Mouse (Mus musculus): Measurements from ENCODE around the gene Lgr5.

The Lgr5 gene

DNA sequence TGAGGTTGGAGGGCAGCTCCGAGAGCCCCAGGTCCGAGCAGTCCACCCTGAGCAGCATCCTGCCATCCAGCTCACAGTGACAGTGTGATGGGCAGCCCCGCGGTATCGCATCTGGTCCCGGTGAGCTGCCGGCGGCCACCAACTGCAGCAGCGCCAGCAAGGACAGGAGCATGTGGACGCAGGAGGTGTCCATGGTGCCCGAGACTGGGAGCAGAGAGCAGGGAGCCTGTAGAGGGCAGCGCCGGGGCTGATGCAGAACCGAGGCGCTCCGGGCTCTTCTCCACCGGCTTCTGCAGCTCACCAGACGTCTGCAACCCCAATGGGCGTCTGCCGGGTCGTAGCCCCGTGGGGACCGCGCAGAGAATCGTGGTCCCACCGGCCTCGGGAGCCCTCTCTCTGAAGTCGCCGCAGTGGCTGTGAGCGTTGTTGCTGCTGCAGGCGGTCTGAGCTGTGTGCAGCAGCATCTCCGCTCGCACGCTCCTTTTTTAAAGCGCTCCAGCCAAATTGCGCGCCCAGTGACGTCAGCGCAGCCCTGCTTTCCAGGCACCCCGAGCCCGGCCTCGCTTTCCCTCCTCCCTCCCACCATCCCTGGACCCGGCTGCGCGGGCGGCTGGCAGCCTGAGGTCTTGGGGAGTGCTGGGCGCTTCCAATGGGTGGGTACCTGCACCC, at the start of gene Lgr5:
TSS of gene Lgr5 (minus strand) at position 480 of the 669 bp plus-strand sequence.
- DNase-seq (ENCODE audit: extremely low spot score, low spot score): peak; percentile 78

DNA sequence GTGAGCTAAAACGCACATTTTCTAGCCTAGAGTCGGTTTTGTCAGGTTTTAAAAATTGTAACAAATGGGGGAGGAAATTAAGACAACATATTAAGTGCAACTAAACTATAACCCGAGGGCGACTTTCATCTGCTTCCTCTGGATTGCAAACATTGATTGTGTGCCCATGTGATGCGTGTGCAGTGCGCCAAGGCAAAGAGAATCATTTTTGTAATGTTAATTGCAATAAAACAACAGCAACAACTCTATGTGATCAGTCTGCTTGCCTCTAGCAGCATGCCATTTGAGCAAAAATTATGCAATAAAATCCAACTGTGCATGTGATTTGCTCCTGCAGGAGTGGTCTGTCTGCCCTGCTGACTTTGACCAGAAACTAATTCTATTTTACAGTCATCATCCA, 39.1 kb upstream of the Lgr5 start:
- DNase-seq (ENCODE audit: extremely low spot score, low spot score): no peak

DNA sequence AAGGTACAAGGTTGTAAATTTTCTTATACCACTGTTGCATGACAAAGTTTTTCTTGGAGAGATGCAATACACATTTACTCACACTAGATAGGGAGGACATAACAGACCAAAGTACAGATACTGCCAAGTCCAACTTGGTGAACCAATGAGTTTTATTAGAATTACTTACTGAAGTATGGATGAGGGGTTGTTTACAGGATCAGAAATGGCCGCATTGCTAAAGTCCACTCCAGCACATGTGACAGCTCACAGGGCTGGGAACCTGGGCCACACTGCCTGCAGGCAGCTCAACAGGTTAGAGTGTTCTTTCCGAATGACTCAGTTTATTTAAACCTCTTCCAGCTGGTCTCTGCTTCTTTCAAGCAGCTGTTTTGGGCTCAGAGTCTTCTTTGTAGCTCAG, 37.4 kb upstream of the Lgr5 start:
- DNase-seq (ENCODE audit: extremely low spot score, low spot score): no peak

DNA sequence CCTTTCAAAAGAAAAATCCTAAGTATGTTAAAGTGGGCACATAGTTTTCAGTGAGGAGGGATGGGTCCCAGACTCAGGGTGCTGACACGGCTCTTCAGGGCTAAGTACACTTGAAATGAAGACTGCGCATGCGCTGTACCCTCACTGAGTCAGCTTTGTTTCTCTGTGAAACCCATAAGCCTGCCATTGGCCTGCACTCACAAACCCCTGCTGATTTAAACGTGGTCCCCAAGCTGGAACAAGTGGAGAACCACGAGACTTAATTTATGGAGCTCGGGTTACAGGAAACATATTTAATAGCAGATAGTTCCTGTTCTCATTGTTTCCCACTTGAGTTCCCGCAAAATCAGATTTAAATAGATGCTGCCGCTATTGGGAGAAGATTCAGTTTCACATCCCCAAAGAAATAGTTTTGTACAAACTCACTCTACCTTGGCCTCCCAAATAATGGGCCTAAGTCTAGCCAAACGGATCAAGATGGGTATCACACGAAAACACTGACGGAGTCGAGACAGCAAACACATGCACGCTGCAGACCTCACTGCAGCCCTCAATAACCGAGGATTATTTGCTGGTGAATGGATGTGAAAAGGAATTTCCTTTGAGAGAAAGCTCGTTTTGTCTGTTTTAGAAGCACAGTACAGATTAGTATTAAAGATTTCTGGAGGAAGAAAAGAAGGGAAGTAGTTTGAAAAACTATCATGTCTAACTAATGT, 36.5 kb upstream of the Lgr5 start:
- DNase-seq (ENCODE audit: extremely low spot score, low spot score): no peak

DNA sequence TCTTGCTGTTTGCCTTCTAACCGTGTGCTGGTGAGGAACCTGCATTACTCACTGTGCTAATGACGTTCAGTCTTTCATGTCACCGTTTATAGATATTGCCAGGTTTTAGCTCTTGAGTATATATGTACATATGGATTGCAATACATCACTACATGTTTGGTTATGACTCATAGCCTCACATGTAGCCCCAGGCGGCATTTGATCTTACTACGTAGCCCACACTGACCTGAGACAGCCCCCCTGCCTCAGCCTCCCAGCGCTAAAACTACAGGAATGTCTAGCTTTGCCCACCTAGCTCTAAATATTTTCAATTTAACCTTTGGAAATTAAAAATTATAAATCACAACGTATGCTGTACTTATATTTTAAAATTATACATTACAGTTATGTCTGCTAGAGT, 35.9 kb upstream of the Lgr5 start:
- DNase-seq (ENCODE audit: extremely low spot score, low spot score): no peak

GRCm38 (mm10) chr10:115618288-115618856, 30.8 kb upstream of the Lgr5 start:
- DNase-seq (ENCODE audit: extremely low spot score, low spot score): peak; percentile 18

DNA sequence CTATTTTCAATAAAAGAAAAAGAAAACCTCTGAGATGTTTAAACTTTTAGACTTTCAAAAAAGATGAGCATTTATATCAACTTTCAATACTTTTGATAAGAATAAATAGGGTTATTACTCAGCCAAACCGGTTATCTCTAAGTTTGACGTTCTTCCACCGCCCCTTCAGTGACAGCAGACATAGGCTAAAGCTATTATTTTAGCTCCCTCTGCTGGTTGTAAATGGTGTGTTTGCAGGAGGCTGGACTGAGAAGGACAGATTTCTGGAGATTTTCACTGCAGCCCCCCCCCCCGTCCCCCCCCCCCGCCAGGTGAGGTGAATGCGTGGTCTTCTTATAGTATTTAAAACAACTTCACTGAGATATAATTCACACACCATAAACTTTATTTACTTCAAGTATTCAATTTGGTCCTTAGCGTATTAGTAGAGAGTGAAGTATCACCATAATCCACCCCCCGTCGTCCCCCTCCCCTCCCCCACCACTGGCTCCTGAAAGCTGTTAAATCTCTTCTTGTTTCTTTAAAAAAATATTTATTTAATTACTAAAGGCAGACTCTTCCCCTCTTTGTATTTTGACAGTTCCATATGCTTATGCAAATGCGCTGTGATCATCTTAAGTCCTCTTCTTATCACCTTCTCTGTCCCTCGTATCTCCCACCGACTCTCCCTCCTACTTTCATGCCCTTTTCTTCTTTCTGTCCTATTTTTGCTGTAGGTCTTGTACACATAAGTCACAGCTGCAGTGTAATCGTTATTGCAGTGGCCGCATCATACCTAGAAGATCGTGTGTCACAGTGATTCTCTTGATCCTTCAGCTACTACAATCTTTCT, 30.1 kb upstream of the Lgr5 start:
- peak; percentile 17 for DNase-seq (ENCODE audit: extremely low spot score, low spot score)

GRCm38 (mm10) chr10:115595748-115596147, 8.2 kb upstream of the Lgr5 start:
- DNase-seq (ENCODE audit: extremely low spot score, low spot score): no peak

DNA sequence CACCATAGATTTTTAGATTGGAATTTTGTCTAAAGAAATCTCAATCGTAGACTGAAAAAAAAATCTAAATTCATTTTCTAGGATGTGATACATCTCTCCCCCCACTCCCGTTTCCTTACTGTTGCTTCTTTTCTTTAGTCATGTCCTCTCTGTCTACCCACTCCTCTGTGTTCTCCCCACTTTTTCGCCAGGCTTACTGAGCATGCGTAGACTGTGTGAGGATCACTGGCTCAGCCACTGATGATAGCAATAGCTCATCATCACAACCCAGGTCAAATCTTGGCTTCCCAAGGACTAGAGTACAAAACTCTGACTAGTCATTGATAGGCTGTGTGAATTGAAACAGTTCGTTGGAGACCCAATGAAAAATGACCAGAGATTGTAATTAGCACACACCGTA, 6.1 kb upstream of the Lgr5 start:
- no peak for DNase-seq (ENCODE audit: extremely low spot score, low spot score)

GRCm38 (mm10) chr10:115593221-115593620, 5.6 kb upstream of the Lgr5 start:
- DNase-seq (ENCODE audit: extremely low spot score, low spot score): no peak

GRCm38 (mm10) chr10:115587979-115588378, 399 bp upstream of the Lgr5 start:
- DNase-seq (ENCODE audit: extremely low spot score, low spot score): no peak

- DNase-seq (ENCODE audit: extremely low spot score, low spot score): peak; percentile 47
Measured at GRCm38 (mm10) chr10:115586246-115587231, 1.0 kb downstream of the Lgr5 start.

DNA sequence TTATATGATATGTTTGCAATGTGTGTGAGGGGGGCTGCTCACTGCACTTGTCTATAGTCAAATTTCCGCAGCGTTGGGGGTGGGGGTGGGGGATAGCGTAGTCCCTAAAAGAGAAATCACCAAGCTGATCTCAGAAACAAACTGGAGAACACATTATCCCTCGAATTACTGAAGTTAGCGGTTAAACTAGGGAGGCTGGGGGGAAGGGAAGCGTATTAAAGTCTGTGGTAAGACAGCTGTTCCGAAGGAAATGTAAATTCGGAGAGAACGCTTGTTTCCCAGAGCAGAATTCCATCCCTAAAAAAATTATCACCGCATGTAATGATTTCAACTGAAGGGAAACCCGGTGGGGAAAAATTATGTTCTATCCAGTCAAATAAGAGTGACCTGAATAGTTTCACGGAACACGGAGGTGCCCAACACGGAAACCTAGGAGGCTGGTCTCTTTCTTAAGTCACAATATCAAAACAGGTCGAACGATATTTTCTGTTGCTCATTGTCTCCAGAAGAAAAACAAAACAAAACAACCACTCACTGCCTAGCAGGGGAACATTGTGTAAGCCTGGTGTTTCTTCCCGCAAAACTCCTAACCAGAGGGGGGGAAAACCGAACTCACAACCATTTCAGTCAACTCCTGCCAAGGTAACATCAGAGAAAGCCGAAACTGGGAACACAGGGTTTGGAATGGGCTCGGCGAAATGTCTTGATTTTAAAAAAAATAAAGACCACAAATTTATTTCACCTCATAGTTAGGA, 1.9 kb downstream of the Lgr5 start:
- DNase-seq (ENCODE audit: extremely low spot score, low spot score): peak; percentile 22

- DNase-seq (ENCODE audit: extremely low spot score, low spot score): no peak
Measured at GRCm38 (mm10) chr10:115584656-115585055, 2.9 kb downstream of the Lgr5 start.

- DNase-seq (ENCODE audit: extremely low spot score, low spot score): no peak
Measured at GRCm38 (mm10) chr10:115583071-115583470, 4.5 kb downstream of the Lgr5 start.

- DNase-seq (ENCODE audit: extremely low spot score, low spot score): no peak
Measured at GRCm38 (mm10) chr10:115581971-115582370, 5.6 kb downstream of the Lgr5 start.

DNA sequence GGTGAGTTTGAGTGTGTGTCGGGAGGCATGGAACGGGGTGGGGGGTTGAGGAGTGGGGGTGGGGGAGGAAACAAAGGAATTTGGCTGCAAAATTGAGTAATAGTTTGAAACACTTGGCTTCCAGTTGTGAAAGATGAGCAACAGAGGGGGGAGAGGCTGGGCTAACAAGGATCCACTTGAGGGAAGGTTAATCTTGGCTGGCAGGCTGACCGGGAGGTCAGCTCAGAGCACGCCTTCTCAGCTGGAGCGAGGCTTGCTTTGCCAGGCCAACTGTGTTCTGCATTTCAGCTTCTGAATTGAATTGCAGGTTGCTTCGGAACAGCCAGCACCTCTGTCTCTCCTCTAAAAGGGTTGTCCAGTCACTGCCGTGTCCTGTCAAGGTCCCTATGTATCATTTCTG, 8.1 kb downstream of the Lgr5 start:
- peak; percentile 44 for DNase-seq (ENCODE audit: extremely low spot score, low spot score)

DNA sequence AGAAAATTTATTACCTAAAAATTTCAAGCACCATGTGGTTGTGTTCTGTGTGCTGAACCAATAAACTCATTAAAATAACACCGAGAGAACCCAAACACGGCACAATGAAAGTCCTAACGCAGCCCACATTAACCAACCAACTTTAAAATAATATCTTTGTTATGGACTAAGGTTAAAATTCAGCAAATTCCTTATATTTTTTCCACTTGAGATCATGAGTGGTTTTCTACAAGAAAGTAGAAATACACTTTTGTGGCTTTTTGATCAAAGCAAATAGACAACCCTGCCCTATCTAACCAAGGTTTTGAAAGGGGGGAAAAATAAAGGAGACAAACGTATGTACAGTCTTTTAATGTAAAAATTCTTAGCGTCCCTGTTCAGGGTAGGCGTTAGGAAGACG, 8.5 kb downstream of the Lgr5 start:
- DNase-seq (ENCODE audit: extremely low spot score, low spot score): no peak

DNA sequence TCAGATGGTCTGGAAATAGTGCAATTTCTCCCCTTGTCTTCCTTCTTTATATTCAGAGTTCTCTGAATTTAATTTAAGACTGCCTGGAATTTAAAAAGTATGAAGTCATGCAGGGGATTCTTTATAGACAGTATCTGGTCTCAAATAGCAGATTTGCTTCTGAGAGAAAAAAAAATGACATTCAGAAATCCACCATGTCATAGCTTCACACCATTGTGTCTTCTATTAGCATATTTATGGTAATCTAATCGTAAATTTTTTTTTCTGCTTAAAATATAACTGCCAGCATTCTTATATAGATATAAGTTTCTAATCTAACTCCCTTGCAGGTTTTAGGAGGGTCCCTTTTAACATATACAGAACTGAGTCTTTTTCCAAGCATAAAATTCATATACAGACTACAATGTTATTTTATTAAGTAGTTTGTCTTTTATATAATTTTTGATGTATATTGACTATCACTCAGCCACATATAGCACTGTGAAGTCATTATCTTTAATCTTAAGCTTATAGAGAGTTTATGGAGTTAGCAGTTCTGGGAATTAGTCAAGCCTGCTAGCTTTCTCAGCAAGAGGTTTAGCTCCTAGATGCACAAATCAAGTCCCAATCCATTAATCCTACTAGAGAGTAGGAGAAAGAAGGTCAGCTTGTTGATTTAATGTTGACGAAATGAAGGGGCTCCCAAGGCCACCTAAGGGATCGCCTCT, 15.7 kb downstream of the Lgr5 start:
- DNase-seq (ENCODE audit: extremely low spot score, low spot score): no peak

Measured in neural tube, embryonic 10.5 days (tissue).